Mouse (Mus musculus): ENCODE data around the gene Mmel1. TPM values are rescaled to one million over a fixed set of nuclear protein-coding genes. Genes with fewer than 3 reads are reported as not detected.
A peak's percentile ranks its signal among the peaks of the same experiment; 100 is the strongest.

Mmel1 gene
- polyA plus RNA-seq, 1 experiment, result 1.4 TPM

DNA sequence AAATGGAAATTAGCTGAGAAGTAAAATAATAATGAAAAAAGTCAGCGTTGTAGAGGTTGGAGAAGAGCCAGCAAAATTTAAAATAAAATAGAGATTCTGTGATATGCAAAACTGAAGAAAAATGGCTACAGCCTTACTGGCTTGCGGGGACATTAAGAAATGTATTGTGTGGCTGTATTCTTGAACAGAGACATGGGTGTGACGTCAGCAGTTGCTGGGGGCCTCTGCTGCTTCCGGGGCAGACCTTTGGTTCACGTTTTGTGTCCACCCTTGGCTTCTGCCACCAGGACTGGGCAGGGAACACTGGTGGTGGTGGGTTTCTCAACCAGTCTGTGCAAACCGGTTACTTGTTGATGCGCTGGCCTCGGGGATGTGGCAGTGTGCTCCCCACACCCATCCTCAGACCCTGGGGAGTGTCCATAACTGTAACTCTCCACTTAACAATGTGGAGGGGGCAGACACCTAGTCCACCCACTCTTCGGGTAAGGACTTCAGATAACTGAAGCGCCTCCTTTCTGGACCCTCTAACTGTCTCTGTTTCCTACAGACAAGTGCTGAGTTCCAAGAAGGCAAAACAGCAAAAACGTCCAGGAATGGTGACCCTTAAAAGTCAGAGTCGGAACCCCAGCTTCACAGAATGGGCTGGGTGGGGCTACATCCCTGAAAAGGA is 14.6 kb upstream of the Mmel1 start:
- H3K27me3 ChIP-seq (ENCODE audit: control insufficient read depth, insufficient read depth, low read length, poor library complexity, severe bottlenecking), result no peaks in the 10 kb centered on the region
- H3K36me3 ChIP-seq (ENCODE audit: control insufficient read depth, insufficient read depth, low read length, poor library complexity, severe bottlenecking), result no peaks in the 10 kb centered on the region
- H3K4me1 ChIP-seq (ENCODE audit: control insufficient read depth, insufficient read depth, low read length), result no peaks in the 10 kb centered on the region
- no peaks in the 10 kb centered on the region for H3K9me3 ChIP-seq (replicated peaks; ENCODE audit: control insufficient read depth, insufficient read depth, low read length, poor library complexity, severe bottlenecking)
- no peak overlapping the region for H3K9ac ChIP-seq (ENCODE audit: low read depth, poor library complexity, severe bottlenecking)
- no peak overlapping the region for H3K4me3 ChIP-seq (ENCODE audit: low read depth, low read length)
- H3K27ac ChIP-seq (ENCODE audit: insufficient read depth, low read length), result no peak overlapping the region
- TF ChIP-seq CTCF (IDR thresholded peaks at IDR 0.05; ENCODE audit: low read depth, low read length), result no peak
- no peak for TF ChIP-seq EP300 (IDR thresholded peaks at IDR 0.05; ENCODE audit: insufficient read depth, low read depth, low read length)
- no peak for TF ChIP-seq POLR2A (IDR thresholded peaks at IDR 0.05; ENCODE audit: insufficient read depth, low read length)

DNA sequence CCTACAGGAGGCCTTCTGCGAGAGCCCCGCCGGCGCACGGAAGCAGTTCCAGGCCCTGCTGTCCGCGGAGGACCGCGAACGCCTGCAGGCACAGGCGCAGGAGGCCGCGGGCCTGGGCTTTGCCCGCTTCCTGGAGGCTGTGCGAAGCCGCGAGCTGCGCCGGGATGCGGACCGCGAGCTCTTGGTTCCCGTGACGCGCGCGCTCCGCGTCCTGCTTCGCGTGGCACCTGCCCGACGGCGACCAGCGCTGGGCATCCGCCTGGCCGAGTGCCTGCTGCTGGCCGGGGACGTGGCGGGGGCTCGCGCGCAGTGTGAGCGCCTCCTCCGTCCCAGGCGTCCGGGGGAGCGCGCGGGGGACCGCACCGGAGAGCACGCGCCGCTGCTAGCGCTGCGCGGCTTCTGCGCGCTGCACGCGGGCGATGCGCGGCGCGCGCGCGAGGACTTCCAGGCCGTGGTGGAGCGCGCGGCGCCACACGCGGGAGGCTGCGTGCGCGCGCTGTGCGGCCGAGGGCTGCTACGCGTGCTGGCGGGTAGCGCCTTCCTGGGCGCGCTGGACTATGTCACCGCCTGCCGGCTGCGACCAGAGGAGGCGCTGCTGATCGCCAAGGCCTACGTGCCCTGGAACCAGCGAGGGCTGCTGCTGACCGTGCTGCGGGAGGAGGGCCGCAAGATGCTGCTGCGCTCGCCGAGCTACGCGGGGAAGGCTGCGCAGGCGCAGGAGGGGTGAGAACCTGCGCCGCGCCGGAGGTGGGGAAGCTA is 13.5 kb upstream of the Mmel1 start:
- Histone ChIP-seq H3K9ac (ENCODE audit: low read depth, poor library complexity, severe bottlenecking) (peak overlapping the region; percentile 67), H3K27me3 (ENCODE audit: control insufficient read depth, insufficient read depth, low read length, poor library complexity, severe bottlenecking) (no peaks in the 10 kb centered on the region), H3K4me3 (ENCODE audit: low read depth, low read length) (peak overlapping the region; percentile 69), H3K9me3 (replicated peaks; ENCODE audit: control insufficient read depth, insufficient read depth, low read length, poor library complexity, severe bottlenecking) (no peaks in the 10 kb centered on the region), H3K4me1 (ENCODE audit: control insufficient read depth, insufficient read depth, low read length) (no peaks in the 10 kb centered on the region), H3K36me3 (ENCODE audit: control insufficient read depth, insufficient read depth, low read length, poor library complexity, severe bottlenecking) (no peaks in the 10 kb centered on the region), H3K27ac (ENCODE audit: insufficient read depth, low read length) (no peak overlapping the region)
- TF ChIP-seq POLR2A (IDR thresholded peaks at IDR 0.05; ENCODE audit: insufficient read depth, low read length) (peak; percentile 52), EP300 (IDR thresholded peaks at IDR 0.05; ENCODE audit: insufficient read depth, low read depth, low read length) (peak; percentile 63; the same call in 1 of the 2 replicates), CTCF (IDR thresholded peaks at IDR 0.05; ENCODE audit: low read depth, low read length) (peak; percentile 67)

DNA sequence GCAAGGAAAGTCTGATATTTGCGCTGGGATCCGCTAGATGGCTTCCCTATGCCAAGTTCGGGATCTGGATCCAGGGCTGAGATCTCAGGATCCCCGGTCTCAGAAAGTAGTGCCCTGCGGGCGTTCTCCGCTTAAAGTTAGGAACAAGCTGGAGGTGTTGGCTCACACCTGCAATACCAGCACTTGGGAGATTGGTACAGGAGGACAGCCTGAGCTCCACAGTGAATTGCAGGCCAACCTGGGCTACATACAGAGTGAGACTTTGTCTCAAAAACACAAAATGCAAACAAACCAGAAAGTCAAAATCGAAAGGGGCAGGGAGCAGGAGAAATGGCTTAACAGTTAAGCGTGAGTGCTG is 12.9 kb upstream of the Mmel1 start:
- H3K9ac ChIP-seq (ENCODE audit: low read depth, poor library complexity, severe bottlenecking), result no peak overlapping the region
- H3K4me3 ChIP-seq (ENCODE audit: low read depth, low read length), result peak overlapping the region; percentile 69
- no peaks in the 10 kb centered on the region for H3K36me3 ChIP-seq (ENCODE audit: control insufficient read depth, insufficient read depth, low read length, poor library complexity, severe bottlenecking)
- no peak for TF ChIP-seq POLR2A (IDR thresholded peaks at IDR 0.05; ENCODE audit: insufficient read depth, low read length)
- TF ChIP-seq EP300 (IDR thresholded peaks at IDR 0.05; ENCODE audit: insufficient read depth, low read depth, low read length), result no peak
- no peak for TF ChIP-seq CTCF (IDR thresholded peaks at IDR 0.05; ENCODE audit: low read depth, low read length)
- H3K27me3 ChIP-seq (ENCODE audit: control insufficient read depth, insufficient read depth, low read length, poor library complexity, severe bottlenecking), result no peaks in the 10 kb centered on the region
- no peak overlapping the region for H3K27ac ChIP-seq (ENCODE audit: insufficient read depth, low read length)
- no peaks in the 10 kb centered on the region for H3K4me1 ChIP-seq (ENCODE audit: control insufficient read depth, insufficient read depth, low read length)
- H3K9me3 ChIP-seq (replicated peaks; ENCODE audit: control insufficient read depth, insufficient read depth, low read length, poor library complexity, severe bottlenecking), result no peaks in the 10 kb centered on the region

DNA sequence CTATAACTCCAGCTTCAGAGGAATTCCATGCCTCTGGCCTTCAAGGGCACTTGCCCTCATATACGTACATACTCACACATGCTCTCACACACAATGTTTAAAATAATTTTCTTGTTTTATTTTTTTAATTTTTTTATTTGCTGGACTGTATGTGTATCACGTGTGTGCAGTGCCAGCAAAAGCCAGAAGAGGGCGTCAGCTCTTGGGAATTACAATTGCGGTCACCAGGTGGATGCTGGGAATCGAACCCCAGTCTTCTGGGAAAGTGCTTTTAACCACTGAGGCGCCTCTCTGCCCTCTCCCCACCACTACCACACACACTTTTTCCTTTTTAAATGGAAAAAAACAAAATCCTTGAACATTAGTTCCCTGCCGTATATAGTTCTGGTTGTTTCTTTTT is 12.5 kb upstream of the Mmel1 start:
- TF ChIP-seq POLR2A (IDR thresholded peaks at IDR 0.05; ENCODE audit: insufficient read depth, low read length), result no peak
- TF ChIP-seq CTCF (IDR thresholded peaks at IDR 0.05; ENCODE audit: low read depth, low read length), result peak; percentile 2
- H3K9me3 ChIP-seq (replicated peaks; ENCODE audit: control insufficient read depth, insufficient read depth, low read length, poor library complexity, severe bottlenecking), result no peaks in the 10 kb centered on the region
- H3K27ac ChIP-seq (ENCODE audit: insufficient read depth, low read length), result no peak overlapping the region
- H3K9ac ChIP-seq (ENCODE audit: low read depth, poor library complexity, severe bottlenecking), result no peak overlapping the region
- H3K27me3 ChIP-seq (ENCODE audit: control insufficient read depth, insufficient read depth, low read length, poor library complexity, severe bottlenecking), result no peaks in the 10 kb centered on the region
- no peaks in the 10 kb centered on the region for H3K4me1 ChIP-seq (ENCODE audit: control insufficient read depth, insufficient read depth, low read length)
- no peak overlapping the region; the same call in 1 of the 2 replicates for H3K4me3 ChIP-seq (ENCODE audit: low read depth, low read length)
- H3K36me3 ChIP-seq (ENCODE audit: control insufficient read depth, insufficient read depth, low read length, poor library complexity, severe bottlenecking), result no peaks in the 10 kb centered on the region

DNA sequence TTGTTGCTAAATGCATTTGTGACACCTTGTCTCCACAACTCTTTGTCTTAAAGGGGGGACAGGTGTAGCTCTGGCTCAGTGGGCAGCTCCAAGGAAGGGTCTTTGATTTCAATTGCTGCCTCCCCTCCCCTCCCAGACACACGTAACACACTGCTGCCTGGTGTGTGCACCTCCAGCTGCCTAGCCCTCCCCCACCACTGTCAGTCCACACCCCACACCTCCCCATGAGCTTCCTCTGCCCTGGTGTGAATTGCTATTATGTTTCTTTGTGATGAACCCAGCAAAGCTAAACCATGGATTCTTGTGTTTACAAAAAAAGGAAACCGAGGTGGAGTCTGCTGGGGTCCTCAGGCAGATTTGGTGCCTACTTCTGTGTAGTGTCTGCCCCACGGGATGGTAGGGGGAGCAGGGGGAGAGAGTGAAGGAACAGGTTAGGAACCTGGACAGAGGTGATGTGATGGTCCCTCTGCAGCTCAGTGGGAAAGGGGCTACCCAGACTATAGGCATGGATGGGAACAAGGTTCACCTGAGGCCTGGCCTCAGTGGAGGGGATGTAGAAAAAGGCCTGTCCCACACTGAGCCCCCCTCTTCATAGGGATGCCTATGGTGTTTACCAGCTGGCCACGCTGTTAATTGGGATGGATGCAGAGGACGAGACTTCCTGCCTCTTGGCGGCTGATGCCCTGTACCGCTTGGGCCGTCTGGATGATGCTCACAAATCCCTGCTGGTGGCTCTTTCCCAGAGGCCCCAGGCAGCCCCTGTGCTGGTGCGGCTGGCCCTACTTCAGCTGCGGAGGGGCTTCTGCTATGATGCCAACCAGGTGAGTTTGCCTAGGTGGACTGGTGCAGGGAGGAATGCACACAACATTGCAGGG is 11.8 kb upstream of the Mmel1 start:
- H3K36me3 ChIP-seq (ENCODE audit: control insufficient read depth, insufficient read depth, low read length, poor library complexity, severe bottlenecking), result no peaks in the 10 kb centered on the region
- no peak overlapping the region for H3K4me3 ChIP-seq (ENCODE audit: low read depth, low read length)
- H3K9me3 ChIP-seq (replicated peaks; ENCODE audit: control insufficient read depth, insufficient read depth, low read length, poor library complexity, severe bottlenecking), result no peaks in the 10 kb centered on the region
- no peaks in the 10 kb centered on the region for H3K4me1 ChIP-seq (ENCODE audit: control insufficient read depth, insufficient read depth, low read length)
- TF ChIP-seq EP300 (IDR thresholded peaks at IDR 0.05; ENCODE audit: insufficient read depth, low read depth, low read length), result no peak
- TF ChIP-seq POLR2A (IDR thresholded peaks at IDR 0.05; ENCODE audit: insufficient read depth, low read length), result no peak
- TF ChIP-seq CTCF (IDR thresholded peaks at IDR 0.05; ENCODE audit: low read depth, low read length), result no peak
- H3K27me3 ChIP-seq (ENCODE audit: control insufficient read depth, insufficient read depth, low read length, poor library complexity, severe bottlenecking), result no peaks in the 10 kb centered on the region
- H3K9ac ChIP-seq (ENCODE audit: low read depth, poor library complexity, severe bottlenecking), result no peak overlapping the region
- no peak overlapping the region for H3K27ac ChIP-seq (ENCODE audit: insufficient read depth, low read length)

Measured in ES-Bruce4 (cell line).